Mouse (Mus musculus): ENCODE data around the gene Hoxd9. TPM values are rescaled to one million over a fixed set of nuclear protein-coding genes. Genes with fewer than 3 reads are reported as not detected.

The Hoxd9 gene
- polyA plus RNA-seq, 1 experiment: not detected

GRCm38 (mm10) chr2:74736688-74737577 lies 39.4 kb downstream of the Hoxd9 start:
- TF ChIP-seq FLI1 (IDR thresholded peaks at IDR 0.05; ENCODE audit: low read length) (no peak), GATA1 (IDR thresholded peaks at IDR 0.05; ENCODE audit: borderline replicate concordance, low read length) (no peak)
- Histone ChIP-seq H3K9me3 (peaks cover 8% of the 10 kb centered on the region), H3K27me3 (replicated peaks) (peaks cover 98% of the 10 kb centered on the region), H3K4me3 (replicated peaks) (no peak overlapping the region), H3K36me3 (replicated peaks; ENCODE audit: low read length) (no peaks in the 10 kb centered on the region), H3K4me1 (peaks cover 24% of the 10 kb centered on the region)

GRCm38 (mm10) chr2:74737578-74738070 lies 40.1 kb downstream of the Hoxd9 start:
- H3K4me1 ChIP-seq: peaks cover 21% of the 10 kb centered on the region
- H3K36me3 ChIP-seq (replicated peaks; ENCODE audit: low read length): no peaks in the 10 kb centered on the region
- TF ChIP-seq FLI1 (IDR thresholded peaks at IDR 0.05; ENCODE audit: low read length) (no peak), GATA1 (IDR thresholded peaks at IDR 0.05; ENCODE audit: borderline replicate concordance, low read length) (no peak)
- no peak overlapping the region for H3K4me3 ChIP-seq (replicated peaks)
- peaks cover 8% of the 10 kb centered on the region for H3K9me3 ChIP-seq
- peaks cover 97% of the 10 kb centered on the region for H3K27me3 ChIP-seq (replicated peaks)

GRCm38 (mm10) chr2:74738623-74739475 lies 41.3 kb downstream of the Hoxd9 start:
- H3K27me3 ChIP-seq (replicated peaks): peaks cover 95% of the 10 kb centered on the region
- TF ChIP-seq GATA1 (IDR thresholded peaks at IDR 0.05; ENCODE audit: borderline replicate concordance, low read length) (no peak), FLI1 (IDR thresholded peaks at IDR 0.05; ENCODE audit: low read length) (no peak)

GRCm38 (mm10) chr2:74739476-74739800 lies 41.9 kb downstream of the Hoxd9 start:
- H3K36me3 ChIP-seq (replicated peaks; ENCODE audit: low read length): no peaks in the 10 kb centered on the region
- peaks cover 96% of the 10 kb centered on the region for H3K27me3 ChIP-seq (replicated peaks)
- H3K4me1 ChIP-seq: peaks cover 19% of the 10 kb centered on the region
- TF ChIP-seq GATA1 (IDR thresholded peaks at IDR 0.05; ENCODE audit: borderline replicate concordance, low read length) (no peak), FLI1 (IDR thresholded peaks at IDR 0.05; ENCODE audit: low read length) (no peak)
- H3K4me3 ChIP-seq (replicated peaks): no peak overlapping the region
- H3K9me3 ChIP-seq: peaks cover 13% of the 10 kb centered on the region

More at GRCm38 (mm10) chr2:74738623-74739475, 41.3 kb downstream of the Hoxd9 start:
- peaks cover 8% of the 10 kb centered on the region for H3K9me3 ChIP-seq
- no peaks in the 10 kb centered on the region for H3K36me3 ChIP-seq (replicated peaks; ENCODE audit: low read length)
- peaks cover 19% of the 10 kb centered on the region for H3K4me1 ChIP-seq
- H3K4me3 ChIP-seq (replicated peaks): no peak overlapping the region

GRCm38 (mm10) chr2:74739869-74740268 lies 42.3 kb downstream of the Hoxd9 start:
- Histone ChIP-seq H3K36me3 (replicated peaks; ENCODE audit: low read length) (no peaks in the 10 kb centered on the region), H3K27me3 (replicated peaks) (peaks cover 95% of the 10 kb centered on the region), H3K4me1 (peaks cover 19% of the 10 kb centered on the region), H3K9me3 (peaks cover 13% of the 10 kb centered on the region), H3K4me3 (replicated peaks) (no peak overlapping the region)
- TF ChIP-seq FLI1 (IDR thresholded peaks at IDR 0.05; ENCODE audit: low read length): no peak
- no peak for TF ChIP-seq GATA1 (IDR thresholded peaks at IDR 0.05; ENCODE audit: borderline replicate concordance, low read length)

- Histone ChIP-seq H3K36me3 (replicated peaks; ENCODE audit: low read length) (no peaks in the 10 kb centered on the region), H3K4me3 (replicated peaks) (peak overlapping the region; percentile 14), H3K27me3 (replicated peaks) (peaks cover 95% of the 10 kb centered on the region), H3K9me3 (peaks cover 13% of the 10 kb centered on the region), H3K4me1 (peaks cover 17% of the 10 kb centered on the region)
- TF ChIP-seq FLI1 (IDR thresholded peaks at IDR 0.05; ENCODE audit: low read length) (no peak), GATA1 (IDR thresholded peaks at IDR 0.05; ENCODE audit: borderline replicate concordance, low read length) (no peak)
Observed at GRCm38 (mm10) chr2:74740311-74741091, 43.0 kb downstream of the Hoxd9 start.

- no peak for TF ChIP-seq FLI1 (IDR thresholded peaks at IDR 0.05; ENCODE audit: low read length)
- no peak for TF ChIP-seq GATA1 (IDR thresholded peaks at IDR 0.05; ENCODE audit: borderline replicate concordance, low read length)
- Histone ChIP-seq H3K9me3 (peaks cover 13% of the 10 kb centered on the region), H3K4me3 (replicated peaks) (no peak overlapping the region), H3K4me1 (peaks cover 11% of the 10 kb centered on the region), H3K36me3 (replicated peaks; ENCODE audit: low read length) (no peaks in the 10 kb centered on the region), H3K27me3 (replicated peaks) (peaks cover 95% of the 10 kb centered on the region)
Observed at GRCm38 (mm10) chr2:74741252-74741978, 43.9 kb downstream of the Hoxd9 start.

GRCm38 (mm10) chr2:74741979-74742277 lies 44.4 kb downstream of the Hoxd9 start:
- Histone ChIP-seq H3K27me3 (replicated peaks) (peaks cover 95% of the 10 kb centered on the region), H3K9me3 (peaks cover 13% of the 10 kb centered on the region; the same call in 1 of the 2 replicates), H3K4me1 (peaks cover 15% of the 10 kb centered on the region)

More at GRCm38 (mm10) chr2:74741979-74742277, 44.4 kb downstream of the Hoxd9 start:
- Histone ChIP-seq H3K4me3 (replicated peaks) (no peak overlapping the region), H3K36me3 (replicated peaks; ENCODE audit: low read length) (no peaks in the 10 kb centered on the region)
- no peak for TF ChIP-seq GATA1 (IDR thresholded peaks at IDR 0.05; ENCODE audit: borderline replicate concordance, low read length)
- TF ChIP-seq FLI1 (IDR thresholded peaks at IDR 0.05; ENCODE audit: low read length): no peak

Data from megakaryocyte, embryonic 14.5 days (primary cell).